Mouse (Mus musculus): Measurements from ENCODE around the gene Phc3.
A peak's percentile ranks its signal among the peaks of the same experiment; 100 is the strongest.

GRCm38 (mm10) chr3:30975102-30975754 lies 6.0 kb upstream of the Phc3 start:
- TF ChIP-seq CTCF (IDR thresholded peaks at IDR 0.05; ENCODE audit: borderline replicate concordance, extremely low read depth, insufficient read depth, insufficient read length) (peak; percentile 67), POLR2A (IDR thresholded peaks at IDR 0.05; ENCODE audit: borderline replicate concordance, extremely low read depth, insufficient read depth, insufficient read length, poor library complexity, severe bottlenecking) (no peak)

Data from brain, embryonic 14.5 days (tissue).